Mouse (Mus musculus) MEL (cell line): ENCODE data around the gene B4galnt3. TPM values are rescaled to one million over a fixed set of nuclear protein-coding genes. Genes with fewer than 3 reads are reported as not detected.

Experiments
- DNase-seq: peaks from one replicate; pipeline ENCODE4 v3.0.0; 2011; ENCODE audit warnings: low read depth, low spot score
- H3K27ac ChIP-seq: 2 replicates; pipeline ENCODE4 v1.5.1; 2012; ENCODE audit warnings: low read depth, mild to moderate bottlenecking, control low read depth, low read length, moderate library complexity; ENCODE audit not compliant: control insufficient read depth
- H3K27me3 ChIP-seq, 2 experiments: fragments of 150-350 bp in 1 of 2; sonication (generic) in 1 of 2; 2 replicates each; pipeline ENCODE4 v1.6.1; 2012; ENCODE audit warnings: low read length in 2 of 2, mild to moderate bottlenecking in 2 of 2, improper control_type of control experiment in 1 of 2, moderate library complexity in 1 of 2; ENCODE audit not compliant: insufficient read depth in 2 of 2, control insufficient read depth in 1 of 2
- H3K36me3 ChIP-seq, 2 experiments: 2 replicates each; pipeline ENCODE4 v1.6.1; 2012 to 2014; ENCODE audit warnings: low read length in 2 of 2, improper control_type of control experiment in 1 of 2, inconsistent platforms in 1 of 2, mild to moderate bottlenecking in 1 of 2; ENCODE audit not compliant: insufficient read depth in 2 of 2, control insufficient read depth in 1 of 2
- H3K4me1 ChIP-seq, 2 experiments: fragments of 150-350 bp in 1 of 2; sonication (generic) in 1 of 2; 2 replicates each; pipeline ENCODE4 v1.6.1; 2012; ENCODE audit warnings: low read length in 2 of 2, improper control_type of control experiment in 1 of 2, mild to moderate bottlenecking in 1 of 2; ENCODE audit not compliant: insufficient read depth in 2 of 2, control insufficient read depth in 1 of 2
- H3K4me3 ChIP-seq, 2 experiments: fragments of 150-350 bp in 1 of 2; sonication (generic) in 1 of 2; 2 replicates each; pipeline ENCODE4 v1.5.1; 2012; ENCODE audit warnings: low read depth in 2 of 2, low read length in 2 of 2, mild to moderate bottlenecking in 2 of 2, moderate library complexity in 2 of 2, control low read depth in 1 of 2, improper control_type of control experiment in 1 of 2; ENCODE audit not compliant: control insufficient read depth in 1 of 2, insufficient read depth in 1 of 2
- H3K79me2 ChIP-seq: 2 replicates; pipeline ENCODE4 v1.6.1; 2012; ENCODE audit warnings: mild to moderate bottlenecking, low read length, moderate library complexity; ENCODE audit not compliant: control insufficient read depth, poor library complexity, insufficient read depth
- H3K9ac ChIP-seq: 2 replicates; pipeline ENCODE4 v1.6.1; 2012; ENCODE audit warnings: low read depth, mild to moderate bottlenecking, control low read depth, low read length, moderate library complexity; ENCODE audit not compliant: control insufficient read depth, poor library complexity, severe bottlenecking
- H3K9me3 ChIP-seq: fragments of 150-350 bp; sonication (generic); replicated peaks from 2 replicates; pipeline ENCODE4 v1.6.1; 2012; ENCODE audit warnings: mild to moderate bottlenecking, low read length, improper control_type of control experiment, moderate library complexity; ENCODE audit not compliant: insufficient read depth
- BHLHE40 ChIP-seq: IDR thresholded peaks from 2 replicates; pipeline ENCODE4 v1.6.1; 2012; ENCODE audit warnings: low read depth, mild to moderate bottlenecking, inconsistent platforms, low read length, improper control_type of control experiment, borderline replicate concordance
- CHD1 ChIP-seq: IDR thresholded peaks from 2 replicates; pipeline ENCODE4 v1.6.1; 2012; ENCODE audit warnings: low read depth, mild to moderate bottlenecking, inconsistent platforms, low read length, improper control_type of control experiment
- CTCF ChIP-seq, 3 experiments: IDR thresholded peaks in 2 of 3; conservative IDR thresholded peaks in 1 of 3; 2 replicates each; pipeline ENCODE4 v1.5.1; 2011 to 2012; ENCODE audit warnings: low read length in 3 of 3, low read depth in 2 of 3, mild to moderate bottlenecking in 2 of 3, improper control_type of control experiment in 1 of 3, inconsistent platforms in 1 of 3, mixed read lengths in 1 of 3, moderate library complexity in 1 of 3; ENCODE audit not compliant: control insufficient read depth in 1 of 3, insufficient read depth in 1 of 3, poor library complexity in 1 of 3, severe bottlenecking in 1 of 3
- E2F4 ChIP-seq: IDR thresholded peaks from 2 replicates; pipeline ENCODE4 v1.6.1; 2011; ENCODE audit warnings: low read depth, low read length, improper control_type of control experiment, borderline replicate concordance
- EP300 ChIP-seq, 2 experiments: IDR thresholded peaks; 2 replicates each; pipeline ENCODE4 v1.6.1; 2011; ENCODE audit warnings: improper control_type of control experiment in 2 of 2, low read length in 2 of 2, low read depth in 1 of 2, mild to moderate bottlenecking in 1 of 2
- GABPA ChIP-seq: IDR thresholded peaks from 2 replicates; pipeline ENCODE4 v1.6.1; 2012; ENCODE audit warnings: low read depth, mild to moderate bottlenecking, inconsistent platforms, low read length, improper control_type of control experiment, moderate library complexity
- GATA1 ChIP-seq: IDR thresholded peaks from 2 replicates; pipeline ENCODE4 v1.6.1; 2011; ENCODE audit warnings: low read depth, low read length, improper control_type of control experiment
- JUND ChIP-seq: IDR thresholded peaks from 2 replicates; pipeline ENCODE4 v1.6.1; 2011; ENCODE audit warnings: low read depth, mild to moderate bottlenecking, improper control_type of control experiment, low read length
- MAZ ChIP-seq: IDR thresholded peaks from 2 replicates; pipeline ENCODE4 v1.6.1; 2012; ENCODE audit warnings: low read depth, mild to moderate bottlenecking, inconsistent platforms, low read length, improper control_type of control experiment
- MEF2A ChIP-seq: IDR thresholded peaks from 2 replicates; pipeline ENCODE4 v1.6.1; 2014; ENCODE audit warnings: low read depth, mild to moderate bottlenecking, inconsistent platforms, low read length, improper control_type of control experiment; ENCODE audit not compliant: poor library complexity, insufficient replicate concordance, severe bottlenecking; ENCODE audit errors: extremely low read depth
- MYC ChIP-seq: IDR thresholded peaks from 2 replicates; pipeline ENCODE4 v1.6.1; 2011; ENCODE audit warnings: low read depth, mild to moderate bottlenecking, low read length, improper control_type of control experiment, moderate library complexity
- NELFE ChIP-seq: IDR thresholded peaks from 2 replicates; pipeline ENCODE4 v1.6.1; 2011; ENCODE audit warnings: low read depth, low read length, improper control_type of control experiment
- NRF1 ChIP-seq: IDR thresholded peaks from 2 replicates; pipeline ENCODE4 v1.6.1; 2014; ENCODE audit warnings: low read depth, mild to moderate bottlenecking, inconsistent platforms, low read length, improper control_type of control experiment, moderate library complexity; ENCODE audit not compliant: poor library complexity, insufficient read depth, severe bottlenecking
- POLR2A ChIP-seq, 2 experiments: IDR thresholded peaks; 2 replicates each; pipeline ENCODE4 v1.6.1; 2011 to 2012; ENCODE audit warnings: low read length in 2 of 2, mild to moderate bottlenecking in 2 of 2, control low read depth in 1 of 2, improper control_type of control experiment in 1 of 2, low read depth in 1 of 2, moderate library complexity in 1 of 2; ENCODE audit not compliant: control insufficient read depth in 1 of 2, insufficient read depth in 1 of 2, poor library complexity in 1 of 2
- POLR2AphosphoS2 ChIP-seq: IDR thresholded peaks from 2 replicates; pipeline ENCODE4 v1.6.1; 2011; ENCODE audit warnings: low read length, improper control_type of control experiment
- RAD21 ChIP-seq: IDR thresholded peaks from 2 replicates; pipeline ENCODE4 v1.6.1; 2011; ENCODE audit warnings: mild to moderate bottlenecking, low read depth, low read length, improper control_type of control experiment
- RCOR1 ChIP-seq: IDR thresholded peaks from 2 replicates; pipeline ENCODE4 v1.6.1; 2012; ENCODE audit warnings: low read depth, mild to moderate bottlenecking, inconsistent platforms, low read length, improper control_type of control experiment
- TAL1 ChIP-seq: IDR thresholded peaks from 2 replicates; pipeline ENCODE4 v1.6.1; 2012; ENCODE audit warnings: mild to moderate bottlenecking, inconsistent platforms, low read length, moderate library complexity, mixed read lengths
- TBP ChIP-seq: IDR thresholded peaks from 2 replicates; pipeline ENCODE4 v1.8.0; 2011; ENCODE audit warnings: low read depth, low read length, improper control_type of control experiment
- TCF12 ChIP-seq: IDR thresholded peaks from 2 replicates; pipeline ENCODE4 v1.6.1; 2014; ENCODE audit warnings: low read depth, mild to moderate bottlenecking, inconsistent platforms, low read length, improper control_type of control experiment, moderate library complexity
- UBTF ChIP-seq: IDR thresholded peaks from 2 replicates; pipeline ENCODE4 v1.6.1; 2012; ENCODE audit warnings: low read depth, mild to moderate bottlenecking, inconsistent platforms, low read length, improper control_type of control experiment, moderate library complexity, borderline replicate concordance; ENCODE audit not compliant: insufficient read depth
- USF1 ChIP-seq: IDR thresholded peaks from 2 replicates; pipeline ENCODE4 v1.6.1; 2014; ENCODE audit warnings: low read depth, mild to moderate bottlenecking, inconsistent platforms, low read length, improper control_type of control experiment, moderate library complexity
- USF2 ChIP-seq, 2 experiments: IDR thresholded peaks; 2 replicates each; pipeline ENCODE4 v1.6.1; 2011 to 2012; ENCODE audit warnings: improper control_type of control experiment in 2 of 2, low read length in 2 of 2, borderline replicate concordance in 1 of 2, inconsistent platforms in 1 of 2, low read depth in 1 of 2, mild to moderate bottlenecking in 1 of 2; ENCODE audit not compliant: insufficient read depth in 1 of 2
- ZKSCAN1 ChIP-seq: IDR thresholded peaks from 2 replicates; pipeline ENCODE4 v1.6.1; 2012; ENCODE audit warnings: low read depth, mild to moderate bottlenecking, inconsistent platforms, low read length, improper control_type of control experiment, moderate library complexity
- ZMIZ1 ChIP-seq: IDR thresholded peaks from 2 replicates; pipeline ENCODE4 v1.6.1; 2012; ENCODE audit warnings: low read depth, mild to moderate bottlenecking, inconsistent platforms, low read length, improper control_type of control experiment, moderate library complexity
- ZNF384 ChIP-seq: IDR thresholded peaks from 2 replicates; pipeline ENCODE4 v1.6.1; 2012; ENCODE audit warnings: low read depth, mild to moderate bottlenecking, inconsistent platforms, low read length, improper control_type of control experiment
- polyA plus RNA-seq, 2 experiments: library from polyadenylated mRNA; stranded (reverse) in 1 of 2; unstranded in 1 of 2; fragments of >175 nt in 1 of 2; fragments of >200 nt in 1 of 2; gene quantifications; 2 replicates each; pipeline versions ENCODE4 v1.2.1 to v1.2.4; 2012; ENCODE audit warnings: low replicate concordance in 2 of 2, low read depth in 1 of 2; ENCODE audit not compliant: insufficient read length in 2 of 2, insufficient read depth in 1 of 2, missing spikeins in 1 of 2
- total RNA-seq: library from RNA; depleted of rRNA; stranded (reverse); fragments of 300-350 nt; gene quantifications from 2 replicates; pipeline ENCODE4 v1.2.3, GENCODE M21; 2012

Gene B4galnt3
- total and polyA plus RNA-seq, 3 experiments, result 1.3 to 1.5 TPM; not detected in 1

DNA sequence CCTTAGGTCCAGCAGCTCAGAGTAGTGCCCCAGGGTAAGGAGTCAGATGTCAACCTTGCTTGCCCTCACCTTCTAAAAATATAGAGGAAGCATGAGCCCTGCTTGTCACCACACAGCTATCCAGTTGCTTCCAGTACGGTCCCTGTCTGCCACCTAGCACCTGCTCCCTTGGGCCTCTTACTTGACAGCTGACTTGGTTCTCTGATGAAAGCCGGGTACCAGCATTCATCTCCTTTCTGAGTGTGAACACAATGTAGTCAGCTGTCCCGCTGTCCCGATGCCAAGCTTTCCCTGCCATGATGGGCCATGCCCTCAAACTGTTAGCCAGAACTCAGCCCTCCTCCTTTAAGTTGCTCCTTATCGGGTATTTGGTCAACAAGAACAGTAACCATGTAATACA is 112.2 kb downstream of the B4galnt3 start:
- Histone ChIP-seq H3K27me3 (no peaks in the 10 kb centered on the region), H3K4me1 (peaks cover 2 to 13% of the 10 kb centered on the region in 2 experiments; a peak in 3 of 4 replicates), H3K79me2 (no peaks in the 10 kb centered on the region), H3K4me3 (no peak overlapping the region), H3K27ac (no peak overlapping the region), H3K9me3 (no peaks in the 10 kb centered on the region), H3K9ac (no peak overlapping the region), H3K36me3 (peaks cover 0 to 8% of the 10 kb centered on the region in 2 experiments; a peak in 2 of 4 replicates)
- TF ChIP-seq TCF12 (no peak), USF1 (no peak), NRF1 (no peak), ZMIZ1 (no peak), MAZ (no peak), CTCF (IDR thresholded peaks at IDR 0.05 in 2 of 3, conservative IDR thresholded peaks at IDR 0.05 in 1 of 3; ENCODE audit: control insufficient read depth in 1 of 3, insufficient read depth in 1 of 3, low read depth in 2 of 3, low read length in 3 of 3, poor library complexity in 1 of 3, severe bottlenecking in 1 of 3) (no peak), JUND (no peak), CHD1 (no peak), RAD21 (no peak), GABPA (no peak), UBTF (no peak), POLR2A (IDR thresholded peaks at IDR 0.05; ENCODE audit: control insufficient read depth in 1 of 2, insufficient read depth in 1 of 2, low read depth in 1 of 2, low read length in 2 of 2, poor library complexity in 1 of 2) (no peak), EP300 (IDR thresholded peaks at IDR 0.05; ENCODE audit: low read depth in 1 of 2, low read length in 2 of 2) (no peak), E2F4 (no peak), NELFE (no peak), POLR2AphosphoS2 (no peak), GATA1 (no peak)
- DNase-seq, result no peak

DNA sequence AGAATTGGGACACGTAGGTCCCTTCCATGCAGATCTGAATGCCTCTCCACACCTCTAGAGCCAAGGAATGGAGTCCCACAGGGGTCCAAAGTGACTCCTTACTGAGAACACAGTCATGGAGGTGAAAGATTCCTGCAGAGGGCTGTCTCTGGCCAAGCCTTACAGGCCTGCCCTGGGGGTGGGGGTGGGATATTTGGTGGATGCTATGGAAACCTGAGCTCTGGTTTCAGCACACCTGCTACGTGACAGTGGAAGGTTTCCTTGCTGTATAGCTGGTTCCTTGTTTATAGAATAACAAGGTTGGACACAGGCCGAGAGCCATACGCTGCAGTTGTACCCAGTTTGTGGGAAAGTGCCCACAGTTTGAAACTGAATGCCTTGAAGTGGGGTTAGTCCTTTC is 113.9 kb downstream of the B4galnt3 start:
- peaks cover 0 to 8% of the 10 kb centered on the region in 2 experiments; a peak in 2 of 4 replicates for H3K36me3 ChIP-seq
- no peak overlapping the region for H3K4me3 ChIP-seq
- DNase-seq, result no peak
- H3K79me2 ChIP-seq, result no peaks in the 10 kb centered on the region
- no peaks in the 10 kb centered on the region for H3K27me3 ChIP-seq
- TF ChIP-seq MYC (no peak), NRF1 (no peak), MEF2A (no peak), ZKSCAN1 (no peak), CHD1 (no peak), TAL1 (no peak), ZNF384 (no peak), GATA1 (no peak), BHLHE40 (no peak), USF2 (IDR thresholded peaks at IDR 0.05; ENCODE audit: borderline replicate concordance in 1 of 2, insufficient read depth in 1 of 2, low read depth in 1 of 2, low read length in 2 of 2) (no peak), RCOR1 (no peak), JUND (no peak), TBP (no peak)
- TF ChIP-seq, all 39 proteins: peak for 0
- Histone ChIP-seq H3K9ac (no peak overlapping the region), H3K4me1 (peaks cover 2 to 14% of the 10 kb centered on the region in 2 experiments; a peak in 3 of 4 replicates), H3K27ac (no peak overlapping the region), H3K9me3 (no peaks in the 10 kb centered on the region)
